Mouse (Mus musculus) CH12.LX (cell line): Measurements from ENCODE around the gene Trim9.

Experiments used
- CHD2 ChIP-seq: IDR thresholded peaks from 2 replicates; pipeline ENCODE4 v1.6.1; 2011; ENCODE audit warnings: low read length, improper control_type of control experiment
- CTCF ChIP-seq, 2 experiments: IDR thresholded peaks in 1 of 2; conservative IDR thresholded peaks in 1 of 2; 2 replicates each; pipeline ENCODE4 v1.5.1; 2011 to 2012; ENCODE audit warnings: low read depth in 2 of 2, low read length in 2 of 2, improper control_type of control experiment in 1 of 2, inconsistent platforms in 1 of 2, mild to moderate bottlenecking in 1 of 2, moderate library complexity in 1 of 2
- ELF1 ChIP-seq: IDR thresholded peaks from 2 replicates; pipeline ENCODE4 v1.6.1; 2014; ENCODE audit warnings: low read depth, mild to moderate bottlenecking, inconsistent platforms, low read length, improper control_type of control experiment
- ETS1 ChIP-seq: conservative IDR thresholded peaks from 2 replicates; pipeline ENCODE4 v1.6.1; 2012; ENCODE audit warnings: low read depth, mild to moderate bottlenecking, inconsistent platforms, low read length, improper control_type of control experiment, moderate library complexity
- JUND ChIP-seq: conservative IDR thresholded peaks from 2 replicates; pipeline ENCODE4 v1.6.1; 2011; ENCODE audit warnings: low read depth, low read length, improper control_type of control experiment
- MYC ChIP-seq: IDR thresholded peaks from 2 replicates; pipeline ENCODE4 v1.6.1; 2011; ENCODE audit warnings: low read depth, mild to moderate bottlenecking, improper control_type of control experiment, low read length
- NELFE ChIP-seq: IDR thresholded peaks from 2 replicates; pipeline ENCODE4 v1.6.1; 2011; ENCODE audit warnings: low read depth, low read length, improper control_type of control experiment
- POLR2A ChIP-seq: IDR thresholded peaks from 2 replicates; pipeline ENCODE4 v1.6.1; 2011; ENCODE audit warnings: low read depth, mild to moderate bottlenecking, improper control_type of control experiment, low read length
- UBTF ChIP-seq: IDR thresholded peaks from 2 replicates; pipeline ENCODE4 v1.6.1; 2012; ENCODE audit warnings: low read depth, mild to moderate bottlenecking, inconsistent platforms, low read length, improper control_type of control experiment, moderate library complexity
- USF1 ChIP-seq: IDR thresholded peaks from 2 replicates; pipeline ENCODE4 v1.6.1; 2014; ENCODE audit warnings: low read depth, mild to moderate bottlenecking, inconsistent platforms, low read length, improper control_type of control experiment
- ZMIZ1 ChIP-seq: IDR thresholded peaks from 2 replicates; pipeline ENCODE4 v1.6.1; 2012; ENCODE audit warnings: low read depth, mild to moderate bottlenecking, inconsistent platforms, low read length, improper control_type of control experiment

- no peak for TF ChIP-seq ZMIZ1
- no peak for TF ChIP-seq UBTF
- TF ChIP-seq POLR2A, result no peak
- TF ChIP-seq NELFE, result no peak
- no peak for TF ChIP-seq CTCF (conservative IDR thresholded peaks at IDR 0.05 in 1 of 2, IDR thresholded peaks at IDR 0.05 in 1 of 2; ENCODE audit: low read depth in 2 of 2, low read length in 2 of 2)
- no peak for TF ChIP-seq USF1
- TF ChIP-seq ETS1, result no peak
- TF ChIP-seq JUND, result no peak
- no peak for TF ChIP-seq ELF1
- no peak for TF ChIP-seq CHD2
- no peak for TF ChIP-seq MYC
Measured at GRCm38 (mm10) chr12:70249616-70250157, 97.7 kb downstream of the Trim9 start.
